Mouse (Mus musculus) small intestine, adult 2 months (tissue): ENCODE measurements at regions not wholly inside any gene's neighbourhood (a gene's known extent, or its start where the extent isn't known, plus 50 kb on each side); places are given as distances from the start of the nearest gene placed in this dataset.

Experiments used
- H3K27ac ChIP-seq: fragments of 200-500 bp; 2 replicates; pipeline ENCODE4 v1.5.1; 2012; ENCODE audit warnings: low read depth, low read length, control low read depth, inconsistent platforms; ENCODE audit not compliant: insufficient read depth
- H3K27me3 ChIP-seq: fragments of 200-500 bp; 2 replicates; pipeline ENCODE4 v1.6.1; 2012; ENCODE audit warnings: mild to moderate bottlenecking, moderate library complexity, low read length, inconsistent platforms; ENCODE audit not compliant: control insufficient read depth, insufficient read depth
- H3K36me3 ChIP-seq: fragments of 200-500 bp; 2 replicates; pipeline ENCODE4 v1.6.1; 2012; ENCODE audit warnings: mild to moderate bottlenecking, low read length, control low read depth, inconsistent platforms; ENCODE audit not compliant: control insufficient read depth, insufficient read depth
- H3K4me1 ChIP-seq: fragments of 200-500 bp; 2 replicates; pipeline ENCODE4 v1.6.1; 2012; ENCODE audit warnings: low read length, inconsistent platforms, mixed read lengths; ENCODE audit not compliant: control insufficient read depth, insufficient read depth, insufficient read length
- H3K4me3 ChIP-seq: fragments of 200-500 bp; 2 replicates; pipeline ENCODE4 v1.5.1; 2012; ENCODE audit warnings: low read depth, mild to moderate bottlenecking, control low read depth, inconsistent platforms, low read length, moderate library complexity
- CTCF ChIP-seq: fragments of 200-500 bp; IDR thresholded peaks from 2 replicates; pipeline ENCODE4 v1.5.1; 2012; ENCODE audit warnings: low read depth, mild to moderate bottlenecking, control low read depth, inconsistent platforms, low read length, moderate library complexity, mixed read lengths; ENCODE audit not compliant: insufficient replicate concordance, insufficient read length; ENCODE audit errors: extremely low read depth
- POLR2A ChIP-seq: fragments of 200-500 bp; IDR thresholded peaks from 2 replicates; pipeline ENCODE4 v1.6.1; 2012; ENCODE audit warnings: low read depth, mild to moderate bottlenecking, control low read depth, inconsistent platforms, low read length, moderate library complexity
- WGBS: fragments of 180-500 bp; shearing (Covaris S2); methylation state at CpG from one replicate; pipeline ENCODE4 v1.1.7; 2018; 5-methylcytosine and 5-hydroxymethylcytosine counted together

DNA sequence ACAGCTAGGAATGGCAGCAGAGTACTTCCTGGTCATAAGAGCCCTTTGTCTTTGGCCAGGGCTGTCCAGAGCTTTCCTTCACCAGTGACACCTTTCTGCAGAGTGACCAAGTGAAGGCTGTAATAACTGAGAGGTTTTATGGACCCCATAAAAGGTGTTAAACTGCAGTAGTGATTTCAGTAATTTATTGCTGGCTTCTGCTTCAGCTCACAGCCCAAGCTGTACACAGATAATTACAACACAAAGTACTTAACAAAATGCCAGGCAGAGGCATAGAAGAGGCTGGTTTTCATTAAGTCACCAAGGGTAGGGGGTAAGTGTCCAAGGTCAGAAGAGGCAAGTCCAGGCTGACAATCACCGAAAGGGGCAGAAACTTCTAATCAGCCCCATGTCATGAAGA is 83.8 kb downstream of the Eif4e start:
- Histone ChIP-seq H3K36me3 (no peaks in the 10 kb centered on the region), H3K27me3 (no peaks in the 10 kb centered on the region), H3K4me1 (no peaks in the 10 kb centered on the region; the same call in 1 of the 2 replicates), H3K4me3 (no peak overlapping the region), H3K27ac (no peak overlapping the region)
- TF ChIP-seq CTCF (no peak), POLR2A (no peak)
- WGBS, result 44% methylated on average over 1 of the region's 1 CpGs

DNA sequence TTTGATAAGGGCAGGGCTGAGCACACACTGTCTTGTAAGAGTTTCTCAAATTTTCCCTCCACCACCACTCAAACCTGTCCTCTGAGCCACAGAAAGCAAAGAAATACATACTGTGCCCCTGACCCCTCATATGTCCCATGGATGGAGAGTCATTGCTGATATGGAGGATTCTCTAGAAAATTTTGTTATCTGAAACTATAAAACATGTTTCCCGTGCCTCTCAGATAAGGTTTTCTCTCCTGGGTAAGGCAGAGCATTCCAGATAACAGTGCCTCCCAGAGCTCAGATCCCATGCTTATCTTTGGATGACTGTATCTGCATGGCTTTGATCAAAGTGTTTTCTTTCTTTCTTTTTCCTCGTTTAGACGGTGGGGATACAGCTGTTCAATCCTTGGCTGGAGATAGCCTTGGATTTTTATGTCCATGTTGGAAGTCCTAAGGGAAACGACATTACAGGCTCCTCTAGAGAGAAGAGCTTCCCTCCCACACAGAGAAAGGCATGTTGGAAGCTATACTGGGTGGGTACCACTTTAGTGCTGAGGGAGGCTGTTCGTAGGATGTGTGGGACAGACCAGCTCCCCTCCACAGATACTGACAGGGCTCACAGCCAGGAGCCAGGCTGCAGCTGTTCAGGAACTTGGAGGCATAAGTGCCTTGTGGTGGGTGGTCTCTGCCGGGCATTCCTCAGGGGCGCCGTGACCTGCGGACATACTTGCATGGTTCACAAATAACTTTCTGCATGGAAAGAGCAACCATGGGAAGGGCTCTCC is 87.1 kb downstream of the Eif4e start:
- TF ChIP-seq CTCF, result no peak
- TF ChIP-seq POLR2A, result no peak

DNA sequence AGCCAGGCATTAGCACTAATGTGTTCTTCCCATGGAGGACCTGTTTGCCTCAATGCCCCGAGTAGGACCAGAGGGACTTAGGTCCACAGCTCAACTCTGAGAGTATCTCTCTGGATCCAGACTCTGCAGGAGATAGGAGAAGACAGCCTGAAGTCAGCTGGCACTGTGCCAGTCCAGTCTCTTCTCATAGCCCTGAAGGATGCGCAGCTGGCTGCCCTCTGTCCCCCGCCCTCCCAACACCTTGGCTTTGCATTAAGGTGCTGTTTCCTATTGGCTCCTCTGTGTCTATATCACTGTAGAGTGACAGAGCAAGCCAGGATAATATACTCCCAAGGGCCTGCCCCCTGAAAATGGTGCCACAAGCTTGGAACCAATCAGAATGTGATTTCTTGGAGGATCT is 87.7 kb downstream of the Eif4e start:
- Histone ChIP-seq H3K4me3 (no peak overlapping the region), H3K4me1 (no peaks in the 10 kb centered on the region; the same call in 1 of the 2 replicates), H3K27ac (no peak overlapping the region), H3K27me3 (no peaks in the 10 kb centered on the region), H3K36me3 (no peaks in the 10 kb centered on the region)
- WGBS, result 62% methylated on average over 3 of the region's 3 CpGs
- TF ChIP-seq POLR2A (no peak), CTCF (no peak)

More for the DNA sequence above, 87.1 kb downstream of the Eif4e start:
- no peaks in the 10 kb centered on the region for H3K36me3 ChIP-seq
- no peaks in the 10 kb centered on the region; the same call in 1 of the 2 replicates for H3K4me1 ChIP-seq
- H3K4me3 ChIP-seq, result no peak overlapping the region
- H3K27ac ChIP-seq, result no peak overlapping the region
- WGBS, result 37% methylated on average over 9 of the region's 9 CpGs
- H3K27me3 ChIP-seq, result no peaks in the 10 kb centered on the region

DNA sequence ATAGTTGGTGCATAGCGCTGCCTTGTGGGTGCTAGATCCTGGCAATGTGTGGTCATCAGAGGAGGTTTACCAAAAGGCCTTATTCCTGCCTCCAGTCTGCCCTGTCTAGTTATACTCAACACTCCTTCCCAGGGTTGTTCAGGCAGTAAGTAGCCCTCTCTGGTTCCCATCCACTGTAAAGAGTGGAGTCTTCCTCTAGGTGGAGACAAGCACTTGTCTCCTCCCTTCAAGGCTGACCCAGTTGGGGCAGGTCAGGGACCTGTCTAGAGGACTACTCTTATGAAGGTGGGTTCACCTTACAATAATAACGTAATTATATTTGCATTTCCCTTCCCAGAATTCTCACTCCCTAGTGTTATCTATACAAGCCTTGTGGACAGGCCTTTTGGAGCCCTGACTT is 88.9 kb downstream of the Eif4e start:
- Histone ChIP-seq H3K36me3 (no peaks in the 10 kb centered on the region), H3K27ac (no peak overlapping the region), H3K4me1 (no peaks in the 10 kb centered on the region; the same call in 1 of the 2 replicates), H3K27me3 (no peaks in the 10 kb centered on the region), H3K4me3 (no peak overlapping the region)
- WGBS, result 90% methylated on average over 2 of the region's 2 CpGs
- TF ChIP-seq CTCF, result no peak
- TF ChIP-seq POLR2A, result no peak

DNA sequence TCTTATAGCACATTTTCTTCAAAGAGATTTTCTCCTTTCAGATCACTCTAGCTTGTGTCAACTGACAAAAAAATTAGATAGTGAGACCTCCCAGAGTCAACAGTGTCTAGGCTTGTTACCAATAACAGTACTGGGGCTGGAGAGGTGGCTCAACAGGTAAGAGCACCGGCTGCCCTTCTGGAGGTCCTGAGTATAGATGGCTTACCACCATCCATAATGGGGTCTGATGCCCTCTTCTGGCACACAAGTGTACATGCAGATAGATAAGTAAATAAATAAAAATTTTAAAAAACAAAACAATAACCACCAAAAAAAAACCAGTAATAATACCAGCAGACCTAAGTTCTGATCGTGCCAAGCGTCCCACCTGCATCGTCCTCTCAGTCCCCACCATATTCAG is 94.3 kb downstream of the Eif4e start:
- no peaks in the 10 kb centered on the region for H3K4me1 ChIP-seq
- H3K4me3 ChIP-seq, result no peak overlapping the region
- TF ChIP-seq CTCF (peak; percentile 30; the same call in 1 of the 2 replicates), POLR2A (no peak)
- H3K27me3 ChIP-seq, result no peaks in the 10 kb centered on the region
- H3K27ac ChIP-seq, result no peak overlapping the region
- no peaks in the 10 kb centered on the region for H3K36me3 ChIP-seq
- WGBS, result 82% methylated on average over 4 of the region's 4 CpGs

DNA sequence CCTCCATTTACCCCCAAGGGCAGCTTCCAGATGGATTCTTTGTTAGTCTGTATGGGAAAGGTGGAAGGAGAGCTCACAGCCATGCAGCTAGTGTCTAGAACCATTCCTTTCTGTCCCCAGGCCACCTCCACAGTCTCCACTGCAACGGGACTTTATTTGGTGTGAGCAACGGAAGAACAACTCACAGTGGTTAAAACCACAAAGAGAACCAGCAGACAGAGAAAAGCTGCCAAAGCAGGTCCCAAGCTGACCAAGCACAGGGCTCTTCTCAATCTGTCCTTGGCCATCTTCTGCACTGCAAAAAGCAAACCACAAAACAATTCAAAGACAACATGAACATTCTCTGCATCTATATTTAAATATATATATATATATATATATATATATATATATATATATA is 98.1 kb downstream of the Eif4e start:
- H3K4me1 ChIP-seq, result no peaks in the 10 kb centered on the region
- no peaks in the 10 kb centered on the region for H3K36me3 ChIP-seq
- H3K27me3 ChIP-seq, result no peaks in the 10 kb centered on the region
- no peak overlapping the region for H3K27ac ChIP-seq
- no peak for TF ChIP-seq POLR2A
- TF ChIP-seq CTCF, result no peak
- H3K4me3 ChIP-seq, result no peak overlapping the region
- WGBS, result 73% methylated on average over 2 of the region's 2 CpGs

DNA sequence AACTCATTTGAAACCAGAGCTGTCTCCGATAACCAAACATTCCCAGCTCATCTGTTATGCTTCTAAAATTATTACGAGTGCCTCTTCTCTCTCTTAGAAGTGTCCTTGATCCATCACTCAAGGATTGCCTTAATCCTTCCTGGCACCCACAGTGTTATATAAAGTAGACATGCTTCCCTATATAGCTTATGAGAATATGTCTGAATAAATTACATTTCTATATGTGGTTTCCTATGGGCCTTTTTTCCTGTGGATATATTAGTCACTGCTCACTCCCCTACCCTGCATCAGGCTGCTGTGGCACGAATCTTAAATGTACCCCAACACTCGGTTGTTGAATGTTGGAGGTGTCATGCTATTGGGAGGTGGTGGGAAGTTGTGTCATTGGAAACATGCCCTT is 100.3 kb downstream of the Eif4e start:
- Histone ChIP-seq H3K4me3 (no peak overlapping the region), H3K27me3 (no peaks in the 10 kb centered on the region), H3K36me3 (no peaks in the 10 kb centered on the region), H3K4me1 (no peaks in the 10 kb centered on the region), H3K27ac (no peak overlapping the region)
- WGBS, result 89% methylated on average over 4 of the region's 4 CpGs
- no peak for TF ChIP-seq POLR2A

DNA sequence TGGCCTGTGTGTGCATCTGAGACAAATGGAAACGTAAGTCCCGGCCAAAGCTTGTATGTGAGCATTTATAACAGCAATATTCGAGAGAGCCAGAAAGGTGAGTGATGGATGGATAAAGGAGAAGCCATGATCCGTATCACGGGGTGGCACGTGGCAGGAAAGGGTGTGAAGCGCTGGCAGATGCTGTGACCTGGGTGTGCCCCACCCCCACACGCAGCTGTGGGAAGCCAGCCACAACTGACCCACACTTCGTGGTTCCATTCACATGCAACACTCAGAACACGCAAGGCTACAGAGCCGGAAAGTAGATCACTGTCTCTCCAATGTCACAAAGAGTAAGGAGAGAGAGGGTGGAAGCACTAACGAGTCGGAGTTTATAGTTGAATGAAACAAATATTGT is 104.3 kb downstream of the Eif4e start:
- 88% methylated on average over 13 of the region's 13 CpGs for WGBS
- no peak overlapping the region for H3K27ac ChIP-seq
- no peaks in the 10 kb centered on the region for H3K4me1 ChIP-seq
- H3K4me3 ChIP-seq, result no peak overlapping the region
- H3K36me3 ChIP-seq, result no peaks in the 10 kb centered on the region
- no peaks in the 10 kb centered on the region for H3K27me3 ChIP-seq
- TF ChIP-seq CTCF (no peak), POLR2A (no peak)
